Mouse (Mus musculus): ENCODE results near the gene Olfr1380.

- TF ChIP-seq POLR2A (IDR thresholded peaks at IDR 0.05; ENCODE audit: low read depth, low read length) (no peak), CTCF (conservative IDR thresholded peaks at IDR 0.05; ENCODE audit: insufficient read depth, insufficient read length, low read depth, low read length) (no peak)
Measured at GRCm38 (mm10) chr11:49590213-49590612, 33.5 kb downstream of the Olfr1380 start.
